Mouse (Mus musculus): ENCODE results near the gene Uri1. TPM values are rescaled to one million over a fixed set of nuclear protein-coding genes. Genes with fewer than 3 reads are reported as not detected.
A peak's percentile ranks its signal among the peaks of the same experiment; 100 is the strongest.

Uri1 gene
- polyA plus RNA-seq, 1 experiment from 2014 or later = 34.7 TPM

DNA sequence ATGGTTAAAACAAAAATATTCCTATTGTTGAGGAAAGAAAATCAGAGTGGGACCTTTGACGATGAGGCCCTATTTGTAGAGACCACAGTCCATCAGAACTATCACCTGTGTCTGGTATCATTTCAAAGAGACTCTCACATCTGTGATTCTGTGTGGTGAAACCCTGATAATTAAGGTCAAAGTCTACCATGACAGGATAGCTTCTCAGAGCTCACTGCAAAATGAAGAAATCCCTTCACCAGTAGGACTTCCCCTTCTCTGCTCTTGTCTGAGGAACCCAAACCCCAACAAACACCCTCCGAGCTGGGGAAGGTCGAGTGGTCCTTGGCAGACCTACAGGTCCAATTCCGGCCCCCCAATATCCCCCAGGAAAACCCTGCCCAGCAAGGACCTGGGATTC, 1.5 kb upstream of the Uri1 start:
- ATAC-seq (ENCODE audit: low FRiP score) (no peak), DNase-seq (ENCODE audit: low spot score) (no peak)
- H3K27ac ChIP-seq (ENCODE audit: low read depth, low read length) = no peak overlapping the region
- no peaks in the 10 kb centered on the region for H3K27me3 ChIP-seq (ENCODE audit: control insufficient read depth, insufficient read depth, low read length)
- no peak overlapping the region for H3K9ac ChIP-seq (ENCODE audit: low read depth, low read length)
- H3K4me3 ChIP-seq (ENCODE audit: low read depth, low read length) = no peak overlapping the region
- no peaks in the 10 kb centered on the region for H3K9me3 ChIP-seq (ENCODE audit: control insufficient read depth, low read length)
- H3K4me2 ChIP-seq (replicated peaks; ENCODE audit: low read depth, low read length) = no peak overlapping the region
- no peaks in the 10 kb centered on the region for H3K4me1 ChIP-seq (replicated peaks; ENCODE audit: control insufficient read depth, insufficient read depth, low read length)
- H3K36me3 ChIP-seq (ENCODE audit: control insufficient read depth, insufficient read depth, low read length) = no peaks in the 10 kb centered on the region
- WGBS = 79% methylated on average over 4 of the region's 4 CpGs

DNA sequence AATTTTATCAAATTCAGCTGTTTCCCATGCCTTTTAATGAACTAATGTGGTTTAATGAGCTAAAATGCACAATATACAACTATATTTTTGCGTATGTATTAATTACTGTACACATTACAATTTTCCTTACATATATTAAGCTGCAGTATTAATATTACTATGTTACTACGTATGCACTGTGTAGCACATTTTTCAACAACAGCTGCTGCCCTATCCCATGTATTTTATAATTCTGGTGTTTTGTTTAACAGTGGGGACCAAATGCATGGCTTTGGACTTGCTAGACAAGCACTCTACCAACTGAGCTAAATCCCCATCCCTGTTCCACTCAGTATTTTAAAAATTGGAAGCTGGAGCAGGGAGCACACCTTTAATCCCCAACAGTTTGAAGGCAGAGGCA, 3.6 kb downstream of the Uri1 start:
- WGBS = 46% methylated on average over 2 of the region's 2 CpGs
- Histone ChIP-seq H3K27ac (ENCODE audit: low read depth, low read length) (no peak overlapping the region), H3K27me3 (ENCODE audit: control insufficient read depth, insufficient read depth, low read length) (no peaks in the 10 kb centered on the region), H3K9me3 (ENCODE audit: control insufficient read depth, low read length) (no peaks in the 10 kb centered on the region), H3K4me1 (replicated peaks; ENCODE audit: control insufficient read depth, insufficient read depth, low read length) (no peaks in the 10 kb centered on the region), H3K36me3 (ENCODE audit: control insufficient read depth, insufficient read depth, low read length) (no peaks in the 10 kb centered on the region), H3K9ac (ENCODE audit: low read depth, low read length) (peak overlapping the region; percentile 88; the same call in 1 of the 2 replicates), H3K4me2 (replicated peaks; ENCODE audit: low read depth, low read length) (peak overlapping the region; percentile 72), H3K4me3 (ENCODE audit: low read depth, low read length) (peak overlapping the region; percentile 90)
- ATAC-seq (ENCODE audit: low FRiP score) = peak; percentile 53
- no peak for DNase-seq (ENCODE audit: low spot score)

DNA sequence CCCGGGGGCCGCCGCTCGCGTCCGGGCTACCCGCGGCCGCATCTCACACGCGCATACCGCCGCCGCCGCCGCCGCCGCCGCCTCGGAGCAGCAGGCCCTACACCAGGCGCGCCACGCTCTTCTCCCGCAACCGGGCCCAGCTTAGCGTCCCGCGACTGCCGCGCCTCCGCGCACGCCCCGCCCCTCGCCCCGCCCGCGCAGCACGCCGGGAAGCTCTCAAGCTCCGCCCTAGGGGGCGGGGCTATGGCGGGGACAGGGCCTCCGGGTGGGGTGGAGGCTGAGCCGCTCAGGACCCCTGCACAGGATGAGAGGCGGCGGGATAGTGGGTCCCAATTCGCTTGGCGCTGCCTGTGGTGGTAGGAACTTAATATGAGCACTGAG, 4.0 kb downstream of the Uri1 start:
- no peaks in the 10 kb centered on the region for H3K27me3 ChIP-seq (ENCODE audit: control insufficient read depth, insufficient read depth, low read length)
- peak overlapping the region; percentile 90 for H3K4me3 ChIP-seq (ENCODE audit: low read depth, low read length)
- peak overlapping the region; percentile 85 for H3K27ac ChIP-seq (ENCODE audit: low read depth, low read length)
- peak; percentile 97 for DNase-seq (ENCODE audit: low spot score)
- WGBS = under 1% methylated on average over 38 of the region's 49 CpGs
- H3K9me3 ChIP-seq (ENCODE audit: control insufficient read depth, low read length) = no peaks in the 10 kb centered on the region
- H3K4me1 ChIP-seq (replicated peaks; ENCODE audit: control insufficient read depth, insufficient read depth, low read length) = no peaks in the 10 kb centered on the region
- H3K36me3 ChIP-seq (ENCODE audit: control insufficient read depth, insufficient read depth, low read length) = no peaks in the 10 kb centered on the region
- H3K9ac ChIP-seq (ENCODE audit: low read depth, low read length) = peak overlapping the region; percentile 88
- ATAC-seq (ENCODE audit: low FRiP score) = peak; percentile 95
- peak overlapping the region; percentile 72 for H3K4me2 ChIP-seq (replicated peaks; ENCODE audit: low read depth, low read length)

DNA sequence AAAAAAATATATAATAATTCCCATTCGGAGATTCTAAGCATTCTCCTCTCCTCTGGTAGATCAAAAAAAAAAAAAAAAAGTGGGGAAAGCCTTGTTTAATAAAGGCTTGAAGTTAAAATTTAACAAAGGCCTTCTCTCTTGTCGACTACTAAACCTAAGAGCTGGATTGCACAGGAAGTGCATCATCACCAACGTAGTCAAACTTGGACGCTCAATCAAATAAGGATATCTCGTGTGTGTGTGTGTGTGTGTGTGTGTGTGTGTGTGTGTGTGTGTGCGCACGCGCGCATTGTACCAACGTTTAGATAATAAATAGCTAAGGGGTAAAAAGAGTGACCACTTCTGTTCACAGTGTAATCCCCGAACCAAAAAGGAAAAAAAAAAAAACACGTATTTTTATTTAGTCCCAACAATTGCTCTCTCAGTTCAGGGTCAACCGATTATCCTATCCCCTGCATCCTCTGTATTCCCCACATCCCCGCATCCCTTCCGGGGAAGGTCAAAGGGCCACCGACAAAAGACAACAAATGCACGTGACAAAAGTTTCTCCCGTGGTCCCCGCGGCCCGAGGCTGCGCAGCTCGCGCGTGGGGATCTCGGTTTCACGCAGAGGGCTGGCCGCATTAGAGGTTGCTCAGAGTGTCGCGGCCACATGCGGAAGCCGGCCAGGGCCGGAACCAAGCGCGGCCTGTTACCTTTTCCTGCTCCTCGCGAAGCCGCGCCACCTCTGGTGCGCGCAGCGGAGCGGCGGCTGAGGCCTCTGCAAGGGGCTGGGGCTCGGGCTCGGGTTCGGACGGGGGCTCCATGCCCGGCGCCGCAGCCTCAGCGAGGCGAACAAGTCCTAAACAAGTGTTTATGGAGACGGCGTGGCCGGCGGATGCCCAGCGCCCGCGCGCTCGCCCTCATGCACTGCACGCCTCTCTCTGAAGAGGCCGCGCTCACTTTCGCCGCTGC, 4.7 kb downstream of the Uri1 start:
- H3K36me3 ChIP-seq (ENCODE audit: control insufficient read depth, insufficient read depth, low read length) = no peaks in the 10 kb centered on the region
- no peaks in the 10 kb centered on the region for H3K4me1 ChIP-seq (replicated peaks; ENCODE audit: control insufficient read depth, insufficient read depth, low read length)
- peak overlapping the region; percentile 90 for H3K4me3 ChIP-seq (ENCODE audit: low read depth, low read length)
- under 1% methylated on average over 61 of the region's 67 CpGs for WGBS
- H3K9me3 ChIP-seq (ENCODE audit: control insufficient read depth, low read length) = no peaks in the 10 kb centered on the region
- H3K9ac ChIP-seq (ENCODE audit: low read depth, low read length) = peak overlapping the region; percentile 88
- DNase-seq (ENCODE audit: low spot score) = peak; percentile 73
- peak overlapping the region; percentile 85 for H3K27ac ChIP-seq (ENCODE audit: low read depth, low read length)
- peak; percentile 88 for ATAC-seq (ENCODE audit: low FRiP score)
- H3K27me3 ChIP-seq (ENCODE audit: control insufficient read depth, insufficient read depth, low read length) = no peaks in the 10 kb centered on the region
- peak overlapping the region; percentile 72 for H3K4me2 ChIP-seq (replicated peaks; ENCODE audit: low read depth, low read length)

DNA sequence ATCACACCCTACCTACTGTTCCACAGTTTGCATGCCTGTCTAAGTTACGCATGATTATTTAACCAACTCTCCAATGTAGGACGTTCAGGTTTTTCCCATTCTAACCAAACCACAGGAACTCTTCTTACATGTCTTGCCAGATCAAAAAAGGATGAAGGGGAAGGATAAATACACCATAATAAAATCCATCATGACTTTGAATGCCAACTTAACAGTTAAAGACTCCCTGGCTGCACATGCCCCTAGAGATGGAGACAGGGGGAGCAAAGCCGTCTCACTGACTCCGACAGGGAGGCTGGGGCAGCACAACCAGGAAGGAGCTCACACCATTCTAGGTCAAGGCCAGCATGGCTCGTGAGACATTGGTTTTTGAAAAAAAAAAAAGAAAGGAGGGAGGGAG, 8.0 kb downstream of the Uri1 start:
- DNase-seq (ENCODE audit: low spot score) (no peak), ATAC-seq (ENCODE audit: low FRiP score) (no peak)
- no peak overlapping the region for H3K27ac ChIP-seq (ENCODE audit: low read depth, low read length)
- 76% methylated on average over 5 of the region's 5 CpGs for WGBS
- no peaks in the 10 kb centered on the region for H3K36me3 ChIP-seq (ENCODE audit: control insufficient read depth, insufficient read depth, low read length)
- H3K27me3 ChIP-seq (ENCODE audit: control insufficient read depth, insufficient read depth, low read length) = no peaks in the 10 kb centered on the region
- H3K9ac ChIP-seq (ENCODE audit: low read depth, low read length) = no peak overlapping the region
- no peaks in the 10 kb centered on the region for H3K4me1 ChIP-seq (replicated peaks; ENCODE audit: control insufficient read depth, insufficient read depth, low read length)
- H3K4me3 ChIP-seq (ENCODE audit: low read depth, low read length) = no peak overlapping the region
- H3K9me3 ChIP-seq (ENCODE audit: control insufficient read depth, low read length) = no peaks in the 10 kb centered on the region
- no peak overlapping the region for H3K4me2 ChIP-seq (replicated peaks; ENCODE audit: low read depth, low read length)

DNA sequence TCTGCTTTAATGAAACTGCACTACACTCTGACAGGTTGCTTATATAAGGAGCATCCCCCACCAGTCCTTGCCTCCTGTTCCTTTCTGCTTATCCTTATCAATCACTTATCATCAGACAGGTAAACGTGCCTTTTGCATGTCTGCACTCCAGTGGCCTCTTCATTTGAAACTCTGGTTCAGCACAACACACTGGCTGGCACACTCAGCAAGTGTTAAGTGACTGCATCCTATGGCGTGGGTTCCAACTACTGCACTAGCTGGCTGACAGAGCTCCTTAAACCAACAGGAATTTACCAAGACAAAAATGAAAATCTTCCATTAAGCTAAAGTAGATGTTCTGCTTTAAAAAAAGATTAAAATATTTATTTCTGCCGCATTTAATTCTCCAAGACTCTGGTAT, 9.4 kb downstream of the Uri1 start:
- WGBS = 82% methylated on average over 3 of the region's 3 CpGs
- DNase-seq (ENCODE audit: low spot score) = no peak

DNA sequence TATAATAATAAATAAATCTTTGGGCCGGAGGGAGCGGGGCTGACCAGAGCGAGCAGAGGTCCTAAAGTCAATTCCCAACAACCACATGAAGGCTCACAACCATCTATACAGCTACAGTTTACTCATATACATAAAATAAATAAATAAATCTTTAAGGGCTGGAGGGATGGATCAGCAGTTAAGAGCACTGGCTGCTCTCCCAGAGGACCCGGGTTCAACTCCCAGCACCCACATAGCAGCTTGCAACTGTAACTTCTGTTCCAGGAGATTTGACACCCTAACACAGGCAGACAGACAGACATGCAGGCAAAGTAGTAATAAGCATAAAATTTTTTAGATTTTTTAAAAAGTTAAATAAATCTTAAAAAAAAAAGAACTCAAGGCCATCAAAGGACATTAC, 10.5 kb downstream of the Uri1 start:
- no peak overlapping the region for H3K27ac ChIP-seq (ENCODE audit: low read depth, low read length)
- H3K36me3 ChIP-seq (ENCODE audit: control insufficient read depth, insufficient read depth, low read length) = no peaks in the 10 kb centered on the region
- no peaks in the 10 kb centered on the region for H3K27me3 ChIP-seq (ENCODE audit: control insufficient read depth, insufficient read depth, low read length)
- DNase-seq (ENCODE audit: low spot score) (no peak), ATAC-seq (ENCODE audit: low FRiP score) (no peak)
- no peak overlapping the region for H3K4me2 ChIP-seq (replicated peaks; ENCODE audit: low read depth, low read length)
- no peak overlapping the region for H3K9ac ChIP-seq (ENCODE audit: low read depth, low read length)
- H3K4me3 ChIP-seq (ENCODE audit: low read depth, low read length) = no peak overlapping the region
- H3K4me1 ChIP-seq (replicated peaks; ENCODE audit: control insufficient read depth, insufficient read depth, low read length) = no peaks in the 10 kb centered on the region
- 98% methylated on average over 4 of the region's 4 CpGs for WGBS
- H3K9me3 ChIP-seq (ENCODE audit: control insufficient read depth, low read length) = no peaks in the 10 kb centered on the region

More for the DNA sequence above, 9.4 kb downstream of the Uri1 start:
- Histone ChIP-seq H3K9me3 (ENCODE audit: control insufficient read depth, low read length) (no peaks in the 10 kb centered on the region), H3K4me3 (ENCODE audit: low read depth, low read length) (no peak overlapping the region), H3K4me1 (replicated peaks; ENCODE audit: control insufficient read depth, insufficient read depth, low read length) (no peaks in the 10 kb centered on the region), H3K36me3 (ENCODE audit: control insufficient read depth, insufficient read depth, low read length) (no peaks in the 10 kb centered on the region), H3K4me2 (replicated peaks; ENCODE audit: low read depth, low read length) (no peak overlapping the region), H3K27ac (ENCODE audit: low read depth, low read length) (no peak overlapping the region), H3K9ac (ENCODE audit: low read depth, low read length) (no peak overlapping the region), H3K27me3 (ENCODE audit: control insufficient read depth, insufficient read depth, low read length) (no peaks in the 10 kb centered on the region)
- ATAC-seq (ENCODE audit: low FRiP score) = no peak

DNA sequence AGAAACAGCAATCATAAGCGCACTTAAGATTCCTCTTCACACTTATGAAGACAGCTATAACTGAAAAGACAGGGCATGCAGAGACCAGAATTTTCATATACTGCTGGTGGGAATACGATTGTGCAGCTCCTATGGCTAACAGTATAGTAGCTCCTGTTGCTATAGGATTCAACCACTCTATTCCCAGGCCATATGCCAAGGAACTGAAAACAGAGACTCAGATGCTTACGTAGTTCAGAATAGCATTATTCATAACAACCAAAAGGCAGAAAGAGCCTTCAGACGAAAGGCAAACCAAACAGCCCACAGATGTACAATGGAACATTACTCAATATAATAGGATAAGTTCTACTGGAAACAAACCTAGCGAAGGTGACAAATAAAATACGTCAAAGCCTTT, 15.0 kb downstream of the Uri1 start:
- ATAC-seq (ENCODE audit: low FRiP score) (no peak), DNase-seq (ENCODE audit: low spot score) (no peak)
- 93% methylated on average over 6 of the region's 6 CpGs for WGBS
- Histone ChIP-seq H3K9ac (ENCODE audit: low read depth, low read length) (no peak overlapping the region), H3K9me3 (ENCODE audit: control insufficient read depth, low read length) (no peaks in the 10 kb centered on the region), H3K27me3 (ENCODE audit: control insufficient read depth, insufficient read depth, low read length) (no peaks in the 10 kb centered on the region), H3K27ac (ENCODE audit: low read depth, low read length) (no peak overlapping the region), H3K4me2 (replicated peaks; ENCODE audit: low read depth, low read length) (no peak overlapping the region), H3K4me3 (ENCODE audit: low read depth, low read length) (no peak overlapping the region), H3K4me1 (replicated peaks; ENCODE audit: control insufficient read depth, insufficient read depth, low read length) (no peaks in the 10 kb centered on the region), H3K36me3 (ENCODE audit: control insufficient read depth, insufficient read depth, low read length) (no peaks in the 10 kb centered on the region)

DNA sequence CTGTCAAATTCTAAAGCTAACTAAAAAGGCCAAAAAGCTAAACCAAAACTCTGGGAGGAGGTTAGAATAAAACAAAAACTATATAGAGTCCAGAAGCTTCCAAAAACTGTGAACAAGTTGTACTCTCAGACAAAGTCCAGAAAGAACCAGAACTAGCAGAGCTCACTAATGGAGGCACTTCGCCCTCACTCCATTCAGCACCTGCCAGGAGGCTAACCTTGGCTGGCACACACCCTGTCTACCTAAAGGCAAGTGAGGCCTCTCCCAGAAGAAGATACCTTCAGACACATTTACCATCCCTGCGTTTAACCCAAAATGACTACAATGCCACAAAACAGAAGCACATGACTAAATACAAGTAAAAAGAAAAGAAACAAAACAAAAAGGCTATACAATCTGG, 20.9 kb downstream of the Uri1 start:
- no peaks in the 10 kb centered on the region for H3K27me3 ChIP-seq (ENCODE audit: control insufficient read depth, insufficient read depth, low read length)
- WGBS = 88% methylated on average over 2 of the region's 2 CpGs

More for the DNA sequence above, 20.9 kb downstream of the Uri1 start:
- Histone ChIP-seq H3K4me1 (replicated peaks; ENCODE audit: control insufficient read depth, insufficient read depth, low read length) (no peaks in the 10 kb centered on the region), H3K4me3 (ENCODE audit: low read depth, low read length) (no peak overlapping the region), H3K27ac (ENCODE audit: low read depth, low read length) (no peak overlapping the region), H3K36me3 (ENCODE audit: control insufficient read depth, insufficient read depth, low read length) (no peaks in the 10 kb centered on the region), H3K4me2 (replicated peaks; ENCODE audit: low read depth, low read length) (no peak overlapping the region), H3K9me3 (ENCODE audit: control insufficient read depth, low read length) (no peaks in the 10 kb centered on the region), H3K9ac (ENCODE audit: low read depth, low read length) (no peak overlapping the region)
- ATAC-seq (ENCODE audit: low FRiP score) (no peak), DNase-seq (ENCODE audit: low spot score) (no peak)
